Mouse (Mus musculus) forebrain, embryonic 16.5 days (tissue): ENCODE data around the gene Rgl3. TPM values are rescaled to one million over a fixed set of nuclear protein-coding genes. Genes with fewer than 3 reads are reported as not detected.

Source experiments
- ATAC-seq: fragments of 200-750 bp; cut with Nextera tagmentation; 2 replicates; pipeline ENCODE4 v1.8.0; 2017; ENCODE audit warnings: mild to moderate bottlenecking, moderate library complexity
- H3K27ac ChIP-seq: fragments of 300-500 bp; sonication (generic); 2 replicates; pipeline ENCODE4 v1.5.1; 2014; ENCODE audit warnings: low read length, control low read depth
- H3K27me3 ChIP-seq: fragments of 300-500 bp; sonication (generic); replicated peaks from 2 replicates; pipeline ENCODE4 v1.6.1; 2014; ENCODE audit warnings: low read length; ENCODE audit not compliant: control insufficient read depth, insufficient read depth
- H3K36me3 ChIP-seq: fragments of 300-500 bp; sonication (generic); 2 replicates; pipeline ENCODE4 v1.6.1; 2014; ENCODE audit not compliant: control insufficient read depth, insufficient read depth
- H3K4me1 ChIP-seq: fragments of 300-500 bp; sonication (generic); replicated peaks from 2 replicates; pipeline ENCODE4 v1.6.1; 2014; ENCODE audit warnings: low read length; ENCODE audit not compliant: control insufficient read depth, insufficient read depth
- H3K4me2 ChIP-seq: fragments of 300-500 bp; sonication (generic); 2 replicates; pipeline ENCODE4 v1.6.1; 2014; ENCODE audit warnings: mild to moderate bottlenecking, low read length, control low read depth
- H3K4me3 ChIP-seq: fragments of 300-500 bp; sonication (generic); replicated peaks from 2 replicates; pipeline ENCODE4 v1.5.1; 2014; ENCODE audit warnings: mild to moderate bottlenecking, low read length, control low read depth
- H3K9ac ChIP-seq: fragments of 300-500 bp; sonication (generic); replicated peaks from 2 replicates; pipeline ENCODE4 v1.6.1; 2014; ENCODE audit warnings: low read depth, low read length, control low read depth
- H3K9me3 ChIP-seq: fragments of 300-500 bp; sonication (generic); 2 replicates; pipeline ENCODE4 v1.6.1; 2016; ENCODE audit warnings: low read length; ENCODE audit not compliant: control insufficient read depth
- WGBS: fragments of 180-500 bp; shearing (Covaris S2); extraction: QIAGEN DNeasy Blood & Tissue Kit; methylation state at CpG from one replicate; pipeline ENCODE4 v1.1.7; 2014; 5-methylcytosine and 5-hydroxymethylcytosine counted together
- polyA plus RNA-seq: library from polyadenylated mRNA; unstranded; fragments of >200 nt; fragmentation: Nextera tagmentation; extraction: Ambion mirVana; gene quantifications from 2 replicates; pipeline ENCODE4 v1.2.1, GENCODE M21; 2015

Rgl3 gene
- polyA plus RNA-seq, 1 experiment from 2014 or later = 1.5 TPM

GRCm38 (mm10) chr9:21923036-21923435 lies 66.2 kb downstream of the Rgl3 start:
- Histone ChIP-seq H3K9me3 (no peaks in the 10 kb centered on the region), H3K27ac (no peak overlapping the region), H3K4me3 (no peak overlapping the region), H3K27me3 (no peaks in the 10 kb centered on the region), H3K4me1 (peaks cover 17% of the 10 kb centered on the region), H3K4me2 (no peak overlapping the region), H3K9ac (no peak overlapping the region), H3K36me3 (no peaks in the 10 kb centered on the region)
- no peak for ATAC-seq
- 81% methylated on average over 4 of the region's 4 CpGs for WGBS

Other genes starting within 250 kb of the Rgl3 start
- 35.1 and 42.8 TPM in 2 replicates for gene Spc24, start 229.1 kb downstream of the Rgl3 start, polyA plus RNA-seq
- gene Kank2, start 190.7 kb downstream of the Rgl3 start, polyA plus RNA-seq = 3.2 and 3.7 TPM in 2 replicates
- gene Angptl8, start 153.9 kb downstream of the Rgl3 start, polyA plus RNA-seq = 0.51 TPM in 1 of 2 replicates, not detected in the other
- 11.8 and 12.0 TPM in 2 replicates for gene Dock6, start 136.8 kb downstream of the Rgl3 start, polyA plus RNA-seq
- 37.4 and 39.5 TPM in 2 replicates for gene Rab3d, start 71.3 kb downstream of the Rgl3 start, polyA plus RNA-seq
- gene Ccdc159, start 62.0 kb downstream of the Rgl3 start, polyA plus RNA-seq = 5.4 and 11.9 TPM in 2 replicates
- gene Tmem205, start 61.9 kb downstream of the Rgl3 start, polyA plus RNA-seq = 47.7 and 54.8 TPM in 2 replicates
- 74.1 and 89.9 TPM in 2 replicates for gene Plppr2, start 52.4 kb downstream of the Rgl3 start, polyA plus RNA-seq
- gene Swsap1, start 33.7 kb downstream of the Rgl3 start, polyA plus RNA-seq = 9.0 and 12.5 TPM in 2 replicates
- 1.6 and 1.8 TPM in 2 replicates for gene Epor, start 25.9 kb downstream of the Rgl3 start, polyA plus RNA-seq
- gene Ccdc151, start 13.2 kb upstream of the Rgl3 start, polyA plus RNA-seq = 3.6 and 5.2 TPM in 2 replicates
- 90.0 and 93.9 TPM in 2 replicates for gene Prkcsh, start 13.4 kb upstream of the Rgl3 start, polyA plus RNA-seq
- gene Elavl3, start 62.6 kb upstream of the Rgl3 start, polyA plus RNA-seq = 77.6 and 101 TPM in 2 replicates
- not detected in 2 replicates for gene Gm49318, start 81.8 kb upstream of the Rgl3 start, polyA plus RNA-seq
- gene Zfp653, start 81.9 kb upstream of the Rgl3 start, polyA plus RNA-seq = 20.7 and 22.4 TPM in 2 replicates
- gene Ecsit, start 96.0 kb upstream of the Rgl3 start, polyA plus RNA-seq = 62.5 and 67.4 TPM in 2 replicates
- 0.60 and 0.78 TPM in 2 replicates for gene Cnn1, start 109.8 kb upstream of the Rgl3 start, polyA plus RNA-seq
- 147 and 168 TPM in 2 replicates for gene Elof1, start 127.7 kb upstream of the Rgl3 start, polyA plus RNA-seq
- gene Acp5, start 146.3 kb upstream of the Rgl3 start, polyA plus RNA-seq = 0.42 TPM in 1 of 2 replicates, not detected in the other
- gene Pigyl, start 167.4 kb upstream of the Rgl3 start, polyA plus RNA-seq = 72.5 and 78.8 TPM in 2 replicates
- 0.29 and 0.37 TPM in 2 replicates for gene Zfp872, start 198.6 kb upstream of the Rgl3 start, polyA plus RNA-seq
- gene Zfp809, start 236.3 kb upstream of the Rgl3 start, polyA plus RNA-seq = 10.1 and 10.9 TPM in 2 replicates